Mouse (Mus musculus): ENCODE measurements around the gene Slc25a34. TPM values are rescaled to one million over a fixed set of nuclear protein-coding genes. Genes with fewer than 3 reads are reported as not detected.

Slc25a34 gene
- polyA plus RNA-seq, 1 experiment from 2014 or later = 0.10 TPM

DNA sequence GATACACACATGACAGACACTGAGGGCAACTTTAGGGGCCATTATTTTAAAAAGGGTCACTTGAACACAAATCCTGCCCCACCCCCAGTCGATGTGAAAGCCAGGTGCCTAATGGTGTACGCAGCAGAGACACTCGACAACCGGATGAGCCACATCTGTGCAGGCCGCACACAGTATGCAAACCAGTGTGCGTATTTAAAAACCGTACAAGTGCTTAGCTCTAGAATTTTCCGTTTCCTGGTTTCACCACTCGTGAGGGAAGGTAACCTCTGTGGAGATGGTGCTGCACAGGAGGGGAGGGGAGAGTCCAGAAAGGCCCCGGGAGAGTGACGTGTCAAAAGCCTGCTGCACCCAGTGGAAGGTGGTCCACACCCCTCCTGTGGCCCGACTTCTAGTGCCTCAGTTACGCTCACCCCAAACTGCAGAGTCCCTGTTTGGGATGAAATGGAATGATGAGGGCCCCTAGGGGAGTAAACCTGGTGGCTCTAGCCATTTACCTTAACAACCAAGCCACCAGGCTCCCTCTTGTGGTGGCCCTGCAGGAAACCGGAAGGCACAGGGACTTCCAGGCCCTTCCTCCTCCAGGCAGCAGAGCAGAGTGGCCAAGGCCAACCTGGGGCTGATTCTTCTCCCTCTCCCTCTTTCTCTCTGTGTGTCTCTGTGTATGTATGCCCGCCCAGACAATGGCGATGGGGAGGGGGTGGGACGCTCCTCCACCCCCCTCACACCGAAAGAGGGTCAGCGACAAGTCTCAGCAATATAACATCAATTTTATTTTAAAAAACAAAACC, 1.6 kb upstream of the Slc25a34 start:
- peaks cover 45% of the 10 kb centered on the region for H3K36me3 ChIP-seq
- no peak overlapping the region for H3K27ac ChIP-seq (replicated peaks)

DNA sequence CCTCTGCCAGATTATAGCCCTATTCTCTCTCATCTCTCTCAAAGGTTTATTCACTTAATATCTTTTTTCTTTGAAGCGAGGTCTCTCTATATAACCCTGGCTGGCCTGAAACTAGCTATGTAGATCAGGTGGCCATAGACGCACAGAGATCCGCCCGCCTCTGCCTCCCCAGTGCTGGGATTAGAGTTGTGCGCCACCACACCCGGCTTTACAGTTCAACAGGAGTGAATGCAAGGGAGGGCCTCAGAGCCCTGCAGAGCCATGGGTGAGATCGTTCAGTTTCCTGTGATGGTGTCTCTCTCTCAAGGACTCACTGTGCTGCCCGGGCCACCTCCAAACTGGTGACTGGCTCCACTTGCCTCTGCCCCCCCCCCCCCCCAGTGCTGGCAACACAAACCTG, 513 bp upstream of the Slc25a34 start:
- 93% methylated on average over 8 of the region's 8 CpGs for WGBS
- Histone ChIP-seq H3K27ac (replicated peaks) (no peak overlapping the region), H3K4me2 (no peak overlapping the region)

More for the DNA sequence above, 1.6 kb upstream of the Slc25a34 start:
- Histone ChIP-seq H3K27me3 (replicated peaks) (no peaks in the 10 kb centered on the region), H3K9ac (replicated peaks) (no peak overlapping the region), H3K4me2 (no peak overlapping the region), H3K4me3 (replicated peaks) (no peak overlapping the region), H3K4me1 (0 out of 2 replicates have a peak, but pooled peaks cover 3% of the 10 kb centered on the region), H3K9me3 (replicated peaks) (no peaks in the 10 kb centered on the region)
- no peak for ATAC-seq (ENCODE audit: low FRiP score)
- WGBS = 75% methylated on average over 19 of the region's 19 CpGs

DNA sequence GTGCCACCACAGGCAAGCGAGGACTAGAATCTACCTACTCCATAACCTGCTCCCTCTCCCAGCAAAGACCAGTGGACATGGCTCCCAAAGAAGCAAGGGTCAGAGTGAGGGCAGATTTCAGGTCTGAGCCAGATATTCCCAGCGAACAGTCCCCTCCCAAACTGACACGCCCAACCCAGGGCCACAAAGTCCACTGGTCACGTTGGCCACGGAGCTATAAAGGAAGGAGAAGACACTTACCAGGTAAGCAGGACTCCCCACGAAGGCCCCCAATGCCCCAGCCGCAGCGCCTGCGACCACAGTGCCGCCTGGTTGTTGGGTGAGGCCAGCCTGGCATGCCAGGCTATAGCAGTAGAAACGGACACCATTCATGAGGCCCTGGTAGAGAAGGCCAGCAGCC, 584 bp downstream of the Slc25a34 start:
- Histone ChIP-seq H3K4me1 (peaks cover 6% of the 10 kb centered on the region), H3K4me3 (replicated peaks) (no peak overlapping the region), H3K4me2 (no peak overlapping the region), H3K9ac (replicated peaks) (no peak overlapping the region), H3K27me3 (replicated peaks) (no peaks in the 10 kb centered on the region; the same call in 1 of the 2 replicates), H3K27ac (replicated peaks) (no peak overlapping the region), H3K9me3 (replicated peaks) (no peaks in the 10 kb centered on the region), H3K36me3 (peaks cover 24% of the 10 kb centered on the region)
- WGBS = 91% methylated on average over 11 of the region's 11 CpGs
- no peak for ATAC-seq (ENCODE audit: low FRiP score)

More for the DNA sequence above, 513 bp upstream of the Slc25a34 start:
- ATAC-seq (ENCODE audit: low FRiP score) = no peak
- Histone ChIP-seq H3K4me1 (0 out of 2 replicates have a peak, but pooled peaks cover 3% of the 10 kb centered on the region), H3K4me3 (replicated peaks) (no peak overlapping the region), H3K9me3 (replicated peaks) (no peaks in the 10 kb centered on the region), H3K36me3 (peaks cover 34% of the 10 kb centered on the region), H3K27me3 (replicated peaks) (no peaks in the 10 kb centered on the region), H3K9ac (replicated peaks) (no peak overlapping the region)

DNA sequence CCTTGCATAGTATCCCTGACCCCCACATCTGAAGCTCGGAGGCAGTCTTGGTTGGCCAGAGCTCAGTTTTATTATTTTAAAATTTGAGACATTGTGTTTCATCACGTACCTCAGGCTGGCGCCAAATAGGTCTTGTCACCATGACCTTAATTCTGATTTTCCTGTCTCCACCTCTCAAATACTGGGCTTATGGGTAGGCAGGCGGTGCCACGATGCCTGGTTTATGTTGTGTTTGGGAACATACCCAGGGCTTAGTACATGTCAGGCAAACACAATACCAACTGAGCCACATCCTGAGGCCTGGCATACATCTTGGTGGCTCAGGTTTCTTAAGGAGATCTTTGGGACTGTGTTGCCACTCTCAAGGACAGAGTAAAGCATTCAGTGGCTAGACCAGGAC, 1.0 kb downstream of the Slc25a34 start:
- Histone ChIP-seq H3K27me3 (replicated peaks) (no peaks in the 10 kb centered on the region; the same call in 1 of the 2 replicates), H3K27ac (replicated peaks) (no peak overlapping the region), H3K9ac (replicated peaks) (no peak overlapping the region), H3K4me3 (replicated peaks) (no peak overlapping the region), H3K4me2 (no peak overlapping the region), H3K9me3 (replicated peaks) (no peaks in the 10 kb centered on the region), H3K36me3 (peaks cover 19% of the 10 kb centered on the region), H3K4me1 (peaks cover 10% of the 10 kb centered on the region)
- WGBS = 94% methylated on average over 5 of the region's 5 CpGs
- ATAC-seq (ENCODE audit: low FRiP score) = no peak

DNA sequence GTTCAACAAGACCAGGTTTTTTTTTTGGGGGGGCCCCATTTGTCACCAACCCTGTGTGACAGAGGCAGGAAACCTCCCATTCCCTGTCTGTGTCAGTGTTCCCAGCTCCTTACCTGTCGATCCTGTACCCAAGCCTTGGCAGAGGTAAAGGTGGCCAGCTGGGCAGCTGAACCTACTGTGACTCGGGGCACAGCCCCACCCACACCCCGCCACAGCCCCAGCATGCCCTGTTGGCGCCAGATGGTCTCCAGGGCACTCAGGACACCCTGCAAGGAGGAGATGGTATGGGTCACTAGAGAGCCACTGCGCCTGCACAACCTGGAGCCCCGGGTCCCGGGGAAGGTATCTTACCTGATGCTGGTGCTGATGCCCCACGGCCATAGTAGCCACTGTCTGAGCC, 1.5 kb downstream of the Slc25a34 start:
- Histone ChIP-seq H3K4me1 (peaks cover 15% of the 10 kb centered on the region), H3K4me2 (no peak overlapping the region), H3K27ac (replicated peaks) (no peak overlapping the region), H3K27me3 (replicated peaks) (no peaks in the 10 kb centered on the region; the same call in 1 of the 2 replicates), H3K9me3 (replicated peaks) (no peaks in the 10 kb centered on the region), H3K9ac (replicated peaks) (no peak overlapping the region), H3K4me3 (replicated peaks) (no peak overlapping the region), H3K36me3 (peaks cover 15% of the 10 kb centered on the region)
- no peak for ATAC-seq (ENCODE audit: low FRiP score)
- 90% methylated on average over 8 of the region's 8 CpGs for WGBS

DNA sequence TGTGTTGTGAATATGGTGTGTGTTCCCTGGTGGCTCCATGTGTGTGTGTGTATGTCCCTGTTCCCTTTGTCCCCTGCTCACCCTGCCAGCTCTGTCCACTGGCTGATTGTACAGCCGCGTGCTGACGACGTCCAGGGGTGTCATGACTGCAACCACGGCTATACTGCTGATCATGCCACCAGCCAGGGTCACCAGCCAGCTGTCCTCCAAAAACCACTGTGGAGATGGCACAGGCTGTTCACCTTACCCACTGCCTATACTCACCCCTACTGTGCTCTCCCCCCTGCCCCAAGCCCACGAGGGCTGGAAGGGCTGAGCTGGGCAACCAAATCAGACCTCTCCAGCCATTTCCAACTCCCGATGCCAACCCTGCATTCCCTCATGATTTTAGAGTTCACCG, 2.3 kb downstream of the Slc25a34 start:
- Histone ChIP-seq H3K4me3 (replicated peaks) (no peak overlapping the region), H3K27me3 (replicated peaks) (no peaks in the 10 kb centered on the region; the same call in 1 of the 2 replicates), H3K27ac (replicated peaks) (no peak overlapping the region), H3K36me3 (peaks cover 10% of the 10 kb centered on the region), H3K9me3 (replicated peaks) (no peaks in the 10 kb centered on the region), H3K4me1 (peaks cover 15% of the 10 kb centered on the region), H3K9ac (replicated peaks) (no peak overlapping the region), H3K4me2 (no peak overlapping the region)
- ATAC-seq (ENCODE audit: low FRiP score) = no peak
- WGBS = 87% methylated on average over 8 of the region's 8 CpGs

DNA sequence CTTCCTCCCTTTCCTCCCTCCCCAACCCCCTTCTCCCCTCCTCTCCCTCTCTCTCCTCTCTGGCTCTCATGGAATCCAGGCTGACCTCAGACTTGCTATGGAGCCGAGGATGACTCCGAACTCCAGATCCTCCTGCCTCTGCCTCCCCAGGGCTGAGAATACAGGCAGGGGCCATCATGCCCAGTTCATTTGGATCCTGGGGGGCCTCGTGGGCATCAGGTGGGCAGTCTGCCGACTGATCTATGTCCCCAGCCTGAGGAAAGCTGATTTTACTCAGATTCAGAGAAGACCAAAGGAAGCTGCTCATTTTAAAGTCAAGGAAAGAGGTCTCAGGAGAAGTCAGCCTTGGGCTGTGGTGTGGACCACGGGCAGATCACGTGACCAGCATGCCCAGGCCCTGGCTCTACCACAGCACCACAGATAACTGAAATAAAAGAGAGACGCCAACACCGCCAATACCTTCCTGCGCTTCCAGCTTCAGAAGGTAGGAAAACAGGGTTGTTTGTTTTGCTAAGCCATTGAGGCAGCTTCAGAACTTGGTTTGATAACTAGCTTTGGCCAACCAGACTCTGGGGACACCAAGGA, 4.2 kb downstream of the Slc25a34 start:
- Histone ChIP-seq H3K4me1 (peaks cover 15% of the 10 kb centered on the region), H3K9ac (replicated peaks) (no peak overlapping the region), H3K9me3 (replicated peaks) (no peaks in the 10 kb centered on the region), H3K27ac (replicated peaks) (no peak overlapping the region), H3K36me3 (no peaks in the 10 kb centered on the region), H3K27me3 (replicated peaks) (no peaks in the 10 kb centered on the region; the same call in 1 of the 2 replicates), H3K4me3 (replicated peaks) (no peak overlapping the region), H3K4me2 (no peak overlapping the region)
- no peak for ATAC-seq (ENCODE audit: low FRiP score)
- WGBS = 87% methylated on average over 9 of the region's 9 CpGs

DNA sequence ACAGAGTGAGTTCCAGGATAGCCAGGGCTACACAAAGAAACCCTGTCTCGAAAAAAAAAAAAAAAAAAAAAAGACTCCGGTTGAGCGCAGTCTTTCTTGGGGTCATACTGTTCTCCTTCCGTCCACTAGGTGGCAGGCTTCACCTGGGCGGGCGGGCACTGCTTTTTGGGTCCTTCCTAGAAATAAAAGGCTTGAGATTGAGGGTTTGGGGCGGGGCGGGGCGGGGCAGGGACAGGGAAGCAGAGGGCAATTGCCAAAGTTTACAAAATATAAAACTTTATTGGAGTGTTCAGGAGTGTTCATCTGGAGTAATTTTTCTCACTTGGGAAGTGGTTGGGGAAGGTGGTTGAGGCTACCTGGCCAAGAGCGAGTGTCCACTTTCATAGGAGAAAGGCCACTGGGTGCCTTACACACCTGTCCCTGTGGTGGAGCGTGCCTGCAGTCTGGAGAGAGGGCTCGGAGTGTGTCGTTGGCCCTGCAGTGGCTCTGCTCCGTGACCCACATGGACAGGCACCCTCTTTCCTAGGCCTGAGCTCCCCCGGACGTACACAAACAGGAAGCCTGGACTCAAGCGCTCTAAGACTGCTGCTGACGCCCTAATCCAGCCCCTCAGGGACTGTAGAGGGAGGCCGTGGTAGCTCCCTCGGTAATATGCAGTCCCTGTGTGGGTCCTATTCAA, 4.9 kb downstream of the Slc25a34 start, which contains the start of gene Tmem82:
Gene Tmem82 (minus strand): TSS at position 69 of the 679 bp plus-strand sequence.
- 0 out of 2 replicates have a peak within 1 kb of the TSS, but pooled peaks have one; percentile 12 for H3K4me3 ChIP-seq (replicated peaks)
- H3K4me2 ChIP-seq = peak within 1 kb of the TSS; percentile 48
- H3K9me3 ChIP-seq (replicated peaks) = no peaks in the 10 kb centered on the region
- no peak within 1 kb of the TSS for H3K27ac ChIP-seq (replicated peaks)
- no peaks in the 10 kb centered on the region; the same call in 1 of the 2 replicates for H3K27me3 ChIP-seq (replicated peaks)
- H3K9ac ChIP-seq (replicated peaks) = peak within 1 kb of the TSS; percentile 28; the same call in 1 of the 2 replicates
- no peak for ATAC-seq (ENCODE audit: low FRiP score)
- no peaks in the 10 kb centered on the region for H3K36me3 ChIP-seq
- H3K4me1 ChIP-seq = peaks cover 13% of the 10 kb centered on the region
- 30% methylated on average over 19 of the region's 20 CpGs for WGBS

DNA sequence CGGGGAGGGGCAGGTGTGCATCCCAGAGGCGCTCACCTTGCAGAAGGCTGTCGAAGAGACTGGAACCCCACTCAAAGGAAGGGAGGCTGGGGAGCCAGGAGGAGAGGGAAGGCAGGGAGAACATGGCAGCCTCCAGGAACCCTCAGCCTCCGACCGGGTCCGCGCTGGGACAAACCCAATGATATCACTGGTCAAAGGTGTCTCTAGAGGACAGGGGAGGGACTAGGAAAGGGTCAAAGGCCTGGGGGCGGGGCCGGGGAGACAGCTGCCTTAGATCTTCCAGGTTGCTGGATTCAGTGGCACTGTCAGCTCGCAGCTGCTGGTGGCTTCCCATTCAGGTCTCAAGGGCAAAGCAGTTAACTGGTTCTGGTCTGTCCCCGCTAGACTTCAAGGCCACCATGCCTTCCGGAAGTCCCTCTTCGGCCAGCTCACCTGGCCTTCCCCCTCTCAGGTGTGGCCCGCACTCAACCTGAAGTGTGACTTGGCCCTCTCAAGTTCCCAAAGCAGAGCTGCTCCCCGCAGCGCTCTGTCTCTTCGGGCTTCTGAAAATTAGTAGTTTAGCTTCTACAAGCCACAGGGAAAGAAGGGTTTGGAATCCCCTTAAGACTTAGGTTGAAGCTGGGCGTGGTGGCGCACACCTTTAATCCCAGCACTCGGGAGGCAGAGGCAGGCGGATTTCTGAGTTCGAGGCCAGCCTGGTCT, 5.6 kb downstream of the Slc25a34 start:
- WGBS = 14% methylated on average over 22 of the region's 22 CpGs

DNA sequence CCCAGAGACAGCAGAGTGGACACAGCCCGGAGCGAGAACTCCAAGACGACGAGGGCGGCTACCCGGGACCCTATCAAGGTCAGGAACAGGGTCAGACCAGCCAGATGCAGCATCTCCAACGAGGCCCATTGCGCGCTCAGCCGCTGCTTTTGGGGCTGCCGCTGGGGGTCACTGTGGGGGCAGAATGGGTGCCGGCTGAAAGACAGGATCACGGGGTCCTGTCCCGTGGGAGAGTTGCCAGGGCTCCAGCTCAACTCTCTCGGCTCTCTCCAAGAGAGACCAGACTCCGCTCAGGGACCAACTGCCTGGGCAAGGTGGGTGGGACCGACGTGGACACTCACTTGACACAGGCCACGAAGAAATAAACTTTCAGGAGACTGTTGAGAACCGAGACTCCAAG, 6.3 kb downstream of the Slc25a34 start:
- Histone ChIP-seq H3K9me3 (replicated peaks) (no peaks in the 10 kb centered on the region), H3K9ac (replicated peaks) (peak overlapping the region; percentile 28; the same call in 1 of the 2 replicates), H3K36me3 (no peaks in the 10 kb centered on the region), H3K4me1 (peaks cover 12% of the 10 kb centered on the region), H3K27me3 (replicated peaks) (no peaks in the 10 kb centered on the region; the same call in 1 of the 2 replicates), H3K4me3 (replicated peaks) (0 out of 2 replicates have a peak overlapping the region, but pooled peaks have one; percentile 12), H3K27ac (replicated peaks) (no peak overlapping the region), H3K4me2 (peak overlapping the region; percentile 48)
- WGBS = 5% methylated on average over 20 of the region's 20 CpGs
- ATAC-seq (ENCODE audit: low FRiP score) = no peak

More for the DNA sequence above, 5.6 kb downstream of the Slc25a34 start:
- H3K36me3 ChIP-seq = no peaks in the 10 kb centered on the region
- peak overlapping the region; percentile 28; the same call in 1 of the 2 replicates for H3K9ac ChIP-seq (replicated peaks)
- no peak overlapping the region for H3K27ac ChIP-seq (replicated peaks)
- ATAC-seq (ENCODE audit: low FRiP score) = no peak; the same call in 1 of the 2 replicates
- H3K9me3 ChIP-seq (replicated peaks) = no peaks in the 10 kb centered on the region
- H3K27me3 ChIP-seq (replicated peaks) = no peaks in the 10 kb centered on the region; the same call in 1 of the 2 replicates
- H3K4me1 ChIP-seq = peaks cover 12% of the 10 kb centered on the region
- peak overlapping the region; percentile 48 for H3K4me2 ChIP-seq
- H3K4me3 ChIP-seq (replicated peaks) = 0 out of 2 replicates have a peak overlapping the region, but pooled peaks have one; percentile 12

DNA sequence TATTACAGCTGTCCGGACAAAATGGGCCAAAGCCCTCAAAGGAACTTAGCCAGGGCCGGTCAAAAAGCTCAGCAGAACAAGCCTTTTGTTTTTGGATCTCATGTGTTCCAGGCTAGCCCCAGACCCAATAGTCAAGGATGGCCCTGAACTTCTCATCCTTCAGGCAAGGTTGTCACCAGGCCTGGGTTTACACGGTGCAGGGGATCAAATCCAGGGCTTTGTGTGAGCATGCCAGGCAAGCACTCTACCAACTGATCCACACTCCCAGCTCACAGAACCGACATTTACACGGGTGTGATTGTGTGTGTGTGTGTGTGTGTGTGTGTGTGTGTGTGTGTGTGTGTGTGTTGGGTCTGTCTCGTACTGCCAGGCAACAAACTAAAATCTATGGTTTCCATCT, 6.8 kb downstream of the Slc25a34 start:
- 76% methylated on average over 6 of the region's 6 CpGs for WGBS
- Histone ChIP-seq H3K27ac (replicated peaks) (no peak overlapping the region), H3K4me3 (replicated peaks) (no peak overlapping the region), H3K9me3 (replicated peaks) (no peaks in the 10 kb centered on the region), H3K4me2 (no peak overlapping the region), H3K4me1 (peaks cover 12% of the 10 kb centered on the region), H3K36me3 (no peaks in the 10 kb centered on the region), H3K9ac (replicated peaks) (no peak overlapping the region), H3K27me3 (replicated peaks) (no peaks in the 10 kb centered on the region; the same call in 1 of the 2 replicates)
- no peak for ATAC-seq (ENCODE audit: low FRiP score)

Measured in neural tube, embryonic 15.5 days (tissue).